Mouse (Mus musculus) G1E-ER4 (cell line): Measurements from ENCODE around the gene Mrpl17. TPM values are rescaled to one million over a fixed set of nuclear protein-coding genes. Genes with fewer than 3 reads are reported as not detected.

Experiments
- GATA1 ChIP-seq: IDR thresholded peaks from one replicate; pipeline ENCODE4 v1.8.0; 2012; ENCODE audit warnings: low read length, inconsistent platforms
- polyA plus RNA-seq: library from polyadenylated mRNA; stranded (reverse); fragments of >175 nt; gene quantifications from 2 replicates; pipeline ENCODE4 v1.2.3, GENCODE M21; 2012

The Mrpl17 gene
- polyA plus RNA-seq, 1 experiment: 243 TPM

DNA sequence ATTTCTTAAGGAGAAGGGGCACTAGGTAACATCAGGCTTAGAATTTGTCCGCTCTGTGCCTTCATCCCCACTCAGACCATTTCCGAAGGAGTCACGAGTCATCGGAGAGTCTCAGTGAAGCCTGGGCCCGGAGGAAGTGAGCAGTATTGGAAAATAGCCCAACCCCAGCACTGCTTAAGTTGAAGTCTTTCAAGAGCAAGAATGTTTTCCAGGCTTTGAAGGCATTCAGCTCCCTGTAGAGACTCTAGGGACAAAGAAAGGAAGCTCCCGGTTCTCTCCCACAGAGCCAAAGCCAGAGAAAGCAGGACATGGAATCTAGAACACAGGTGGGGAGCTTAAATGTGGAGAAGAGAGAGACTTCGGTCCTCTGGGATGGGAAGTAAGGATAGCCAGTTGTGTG lies 17.2 kb downstream of the Mrpl17 start:
- TF ChIP-seq GATA1: no peak

DNA sequence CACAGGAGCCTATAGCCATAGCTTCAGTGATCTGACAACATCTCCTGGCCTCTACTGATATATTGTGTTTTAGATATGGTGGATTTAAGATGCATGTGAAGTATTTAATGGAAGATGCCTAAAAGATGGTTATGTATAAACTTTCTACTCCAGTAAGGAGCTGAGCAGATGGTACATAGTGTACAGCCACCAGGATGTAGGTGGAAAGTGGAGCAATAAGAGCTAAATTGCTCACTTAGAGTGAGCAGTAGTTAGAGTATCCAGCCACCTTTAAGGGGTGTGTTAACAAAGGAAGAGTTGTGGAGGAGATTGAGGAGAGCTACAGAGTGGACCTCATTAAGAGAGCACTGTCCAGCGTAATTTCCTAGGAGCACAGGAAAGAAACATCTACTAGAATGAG lies 19.8 kb downstream of the Mrpl17 start:
- no peak for TF ChIP-seq GATA1

DNA sequence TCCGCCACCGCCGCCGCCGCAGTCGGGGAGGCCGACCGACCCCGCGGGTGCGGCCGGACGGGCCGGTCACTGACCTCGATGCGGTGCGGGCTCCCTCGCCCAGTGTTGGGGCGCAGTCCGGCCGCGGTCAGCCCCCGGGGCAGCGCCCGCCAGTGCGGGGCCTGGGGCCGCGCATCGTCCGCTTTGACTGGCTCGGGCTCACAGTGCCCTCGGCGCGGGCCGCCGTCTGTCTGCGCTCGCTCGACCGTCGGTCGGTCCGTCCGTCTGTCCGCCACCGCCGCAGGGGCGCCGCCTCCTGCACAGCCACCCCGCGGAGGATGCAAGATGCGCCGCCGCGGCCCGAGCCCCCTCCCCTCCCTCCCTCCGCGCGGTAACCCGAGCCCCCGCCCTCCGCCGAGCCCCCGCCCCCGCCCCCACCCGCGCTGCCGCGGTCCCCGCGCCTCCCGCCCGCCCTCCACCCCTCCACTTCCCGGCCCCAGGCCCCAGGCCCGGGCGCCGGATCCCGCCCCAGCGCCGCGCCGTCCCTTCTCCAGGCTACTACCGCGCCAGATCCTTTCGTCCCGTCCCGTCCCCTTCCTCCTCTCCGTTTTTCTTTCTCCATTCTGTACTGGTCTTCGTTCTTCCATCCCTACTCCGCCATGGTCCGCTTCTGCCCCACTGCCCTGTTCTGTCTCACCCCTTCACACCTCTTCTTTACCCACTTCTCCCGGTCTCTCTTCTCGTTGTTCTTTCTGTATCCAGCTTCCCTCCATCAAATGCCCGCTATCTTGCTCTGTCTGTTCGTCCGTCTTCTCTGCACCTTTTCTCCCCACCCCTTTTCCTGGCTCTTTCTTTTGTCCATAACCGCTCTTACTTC lies 23.4 kb downstream of the Mrpl17 start, which contains the start of gene Dchs1:
Gene Dchs1 (minus strand): TSS at position 370 of the 856 bp plus-strand sequence.
- no peak for TF ChIP-seq GATA1

DNA sequence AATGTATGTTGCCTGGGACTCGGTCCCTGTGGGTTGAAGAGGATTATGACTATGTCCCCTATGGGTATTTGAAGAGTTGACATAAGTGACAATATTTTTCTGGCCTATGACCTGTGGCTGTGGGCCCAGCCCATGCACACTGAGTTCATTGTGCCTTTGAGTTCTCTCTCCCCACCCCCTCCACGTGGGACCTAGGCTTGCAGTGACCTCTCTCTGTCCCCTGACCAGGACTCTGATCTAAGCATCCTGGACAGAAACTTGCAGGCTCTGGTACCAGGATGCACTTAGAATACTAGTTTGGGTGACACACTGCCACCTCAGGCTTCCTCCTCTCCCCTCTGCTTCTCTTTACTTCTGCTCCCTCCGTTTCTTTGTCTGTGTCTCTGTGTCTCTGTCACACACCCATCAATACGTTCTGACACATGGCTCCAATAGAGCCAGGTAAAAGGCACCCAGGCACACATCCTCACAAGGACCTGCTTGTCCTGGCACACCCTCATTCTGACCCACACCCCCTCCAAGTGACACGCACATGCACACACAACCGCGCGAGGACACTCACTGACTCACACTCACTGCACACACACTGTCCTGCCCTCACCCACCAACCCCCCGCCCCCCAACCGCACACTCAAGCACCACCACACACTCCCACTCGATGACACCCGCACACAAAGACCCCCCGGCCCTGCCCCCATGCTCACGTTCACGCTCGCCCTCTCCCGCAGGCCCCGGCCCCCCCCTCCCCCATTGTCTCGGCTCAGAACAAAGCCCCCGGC lies 24.2 kb downstream of the Mrpl17 start:
- TF ChIP-seq GATA1: no peak

DNA sequence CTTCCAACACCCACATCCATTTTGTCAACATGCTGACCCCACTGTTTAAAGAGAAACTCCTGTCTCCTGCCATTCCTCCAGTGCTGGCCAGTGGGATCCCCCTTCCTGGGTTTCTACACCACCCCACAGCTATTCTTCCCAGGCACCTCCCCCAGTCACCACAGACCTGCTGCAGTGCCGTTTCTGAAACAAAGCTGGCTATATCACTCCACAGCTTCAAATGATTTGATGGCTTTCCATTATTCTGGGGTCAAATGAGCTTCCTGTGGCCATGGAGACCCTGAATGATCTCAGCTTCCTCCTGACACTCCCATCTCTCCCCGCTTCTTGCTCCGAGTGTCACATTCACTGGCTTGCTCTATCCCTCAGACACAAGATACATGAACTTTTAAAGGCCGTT lies 26.3 kb downstream of the Mrpl17 start:
- no peak for TF ChIP-seq GATA1

DNA sequence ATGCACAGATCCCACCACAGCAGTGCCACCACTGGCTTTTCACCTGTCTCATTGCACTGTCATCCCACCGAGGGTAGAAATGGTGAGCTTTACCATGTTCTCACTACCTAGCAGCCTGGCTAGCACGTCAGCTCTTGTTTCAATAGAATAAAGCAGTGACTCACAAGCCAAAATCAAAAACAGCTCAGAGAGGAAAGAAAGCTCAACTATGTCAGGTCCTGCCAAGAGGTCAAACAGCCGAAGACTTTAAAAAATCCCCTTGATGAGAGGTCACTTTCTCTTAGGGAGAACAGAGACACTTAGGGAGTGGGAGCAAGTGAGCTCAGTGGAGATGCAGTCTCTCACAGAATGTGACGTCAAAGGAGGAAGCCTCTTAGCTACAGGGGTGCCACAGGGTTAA lies 27.0 kb downstream of the Mrpl17 start:
- no peak for TF ChIP-seq GATA1

DNA sequence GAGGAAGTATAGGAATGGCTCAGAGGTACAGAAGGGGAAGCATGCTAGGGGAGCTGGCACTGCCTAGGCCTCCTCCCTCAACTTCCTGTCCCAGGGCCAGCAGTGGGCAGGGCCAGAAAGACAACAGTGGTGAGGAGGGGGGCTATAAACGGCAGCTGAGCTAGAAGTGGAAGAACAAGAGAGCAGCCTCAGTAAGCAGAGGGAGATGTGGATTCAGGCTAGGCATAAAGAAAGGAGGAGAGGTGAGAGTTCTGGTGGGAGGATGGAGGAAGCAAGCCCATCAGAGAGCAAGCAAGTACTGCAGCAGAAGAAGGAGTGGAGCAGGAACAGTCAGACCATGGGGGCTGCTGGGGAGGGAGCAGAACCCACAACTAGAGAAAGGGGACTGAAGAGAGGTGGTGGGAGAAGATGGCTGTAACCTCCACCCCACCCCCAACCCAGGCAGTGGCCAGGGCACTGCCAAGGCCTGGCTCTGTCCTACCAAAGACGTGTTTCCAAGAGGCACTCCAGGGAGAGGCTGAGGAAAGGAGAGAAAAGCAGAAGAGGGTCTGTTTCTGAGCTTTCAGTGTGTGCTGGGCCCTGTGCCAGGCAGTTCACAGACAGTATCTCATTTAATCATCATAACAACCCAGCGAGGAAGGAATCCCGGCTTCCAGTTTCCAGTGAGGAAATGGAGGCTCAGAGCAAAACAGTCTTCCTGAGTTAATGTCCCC lies 32.2 kb downstream of the Mrpl17 start:
- TF ChIP-seq GATA1: no peak

DNA sequence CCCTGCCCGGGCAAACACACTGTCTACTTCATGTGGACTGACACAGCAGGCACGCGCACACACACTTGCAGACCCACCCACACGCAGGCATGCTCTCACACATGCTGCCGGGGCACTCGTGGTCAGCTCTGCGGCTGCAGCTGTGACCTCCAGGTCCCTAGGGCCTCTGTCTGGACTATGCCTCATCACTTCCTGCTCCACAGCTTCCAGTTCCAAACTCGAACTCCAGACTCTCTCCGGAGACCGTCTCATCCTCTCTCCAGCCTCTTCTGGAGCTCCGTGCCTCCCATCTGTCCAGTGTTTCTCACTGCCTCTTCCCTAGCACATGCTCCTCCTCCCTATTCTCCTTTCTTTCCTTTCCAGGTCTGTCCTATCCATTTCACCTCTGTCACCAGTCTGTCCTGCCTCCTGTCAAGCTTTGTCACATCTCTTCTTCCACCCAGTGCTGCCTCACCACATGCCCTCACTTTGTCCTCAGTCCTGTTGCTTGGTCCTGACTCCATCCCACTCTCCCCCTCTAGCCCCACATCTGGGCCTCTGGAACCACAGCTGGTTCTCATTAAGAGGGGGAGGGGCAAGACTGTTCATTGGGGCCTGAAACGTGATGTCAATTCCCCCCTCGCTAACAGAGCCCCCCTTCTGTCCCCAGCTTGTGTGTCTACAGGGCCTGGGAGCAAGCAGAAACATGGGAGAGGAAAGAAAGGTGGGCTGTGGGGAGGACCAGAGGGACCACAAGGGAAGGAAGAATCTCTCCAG lies 32.9 kb downstream of the Mrpl17 start:
- TF ChIP-seq GATA1: no peak

DNA sequence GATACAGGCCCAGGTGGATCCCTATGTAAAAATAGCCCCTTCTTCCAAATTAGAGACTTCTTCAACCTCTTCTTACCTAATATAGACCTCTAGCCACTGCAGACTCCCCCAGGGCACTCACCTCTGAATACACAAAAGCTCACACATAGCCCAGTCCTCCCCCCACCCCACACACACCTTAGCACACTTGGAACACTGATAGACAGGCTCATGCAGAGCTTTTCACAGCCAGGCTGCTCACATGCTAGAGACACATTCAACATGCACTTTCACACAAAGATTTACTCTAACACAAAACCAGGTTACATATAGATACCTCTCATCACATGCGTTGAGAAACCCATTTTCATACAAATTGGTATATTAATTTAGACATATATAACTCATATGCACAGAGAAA lies 33.6 kb downstream of the Mrpl17 start:
- TF ChIP-seq GATA1: no peak

DNA sequence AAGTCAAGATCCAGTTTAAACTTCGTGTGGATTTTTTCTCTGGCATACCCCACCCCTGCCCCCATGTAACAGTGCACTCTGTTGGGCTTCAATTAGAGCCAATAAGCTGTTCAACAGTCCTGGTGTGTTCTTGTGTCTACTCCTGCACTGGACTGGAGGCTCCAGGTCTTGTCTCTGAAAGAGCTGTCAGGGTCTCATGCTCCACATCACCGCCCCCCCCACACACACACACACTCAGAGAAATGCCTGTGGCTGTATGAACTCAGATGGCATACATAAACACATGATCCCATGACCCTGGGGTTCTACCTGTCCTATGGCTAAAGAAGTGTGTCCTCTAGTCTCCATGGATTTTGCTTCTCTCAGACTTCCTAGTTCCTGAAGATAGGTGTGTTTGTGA lies 34.9 kb downstream of the Mrpl17 start:
- no peak for TF ChIP-seq GATA1

DNA sequence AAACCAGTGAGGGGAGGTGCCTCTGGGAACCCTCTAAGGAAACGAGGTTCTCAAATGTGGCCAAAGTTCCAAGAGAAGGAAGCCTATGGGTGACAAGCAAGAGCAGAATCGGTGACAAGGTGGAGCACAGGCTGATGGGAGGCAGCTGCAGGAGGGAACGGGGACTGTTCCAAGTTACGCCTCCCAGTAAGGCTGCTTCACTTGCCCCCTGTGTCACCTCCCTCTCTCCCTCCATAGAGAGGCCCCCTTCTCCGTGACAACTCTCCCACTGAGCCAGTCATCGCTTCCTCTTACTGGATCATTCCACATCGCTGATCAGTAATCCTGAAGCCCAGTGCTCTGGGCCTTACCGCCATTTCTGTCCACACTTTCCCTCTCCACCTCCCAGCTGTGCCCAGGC lies 36.2 kb downstream of the Mrpl17 start:
- no peak for TF ChIP-seq GATA1

DNA sequence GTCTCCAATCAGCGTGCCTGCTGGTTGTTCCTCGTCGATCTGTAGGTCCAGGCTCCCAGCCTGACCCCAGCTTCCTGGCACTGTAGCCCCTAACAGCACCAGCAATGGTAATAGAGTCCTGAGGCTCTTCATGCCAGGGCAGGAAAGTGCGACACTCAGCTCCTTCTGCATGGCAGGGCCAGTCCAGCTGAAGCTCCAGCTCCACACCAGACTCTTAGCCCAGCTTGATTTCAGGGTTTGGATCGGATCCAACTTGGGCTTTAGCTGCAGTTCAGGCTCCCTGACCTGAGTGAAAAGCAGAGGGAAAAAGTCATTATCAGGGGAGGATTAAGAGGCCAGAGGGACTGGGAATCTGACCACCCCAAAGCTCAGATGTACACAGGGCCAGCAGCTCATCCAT lies 37.9 kb downstream of the Mrpl17 start:
- no peak for TF ChIP-seq GATA1

DNA sequence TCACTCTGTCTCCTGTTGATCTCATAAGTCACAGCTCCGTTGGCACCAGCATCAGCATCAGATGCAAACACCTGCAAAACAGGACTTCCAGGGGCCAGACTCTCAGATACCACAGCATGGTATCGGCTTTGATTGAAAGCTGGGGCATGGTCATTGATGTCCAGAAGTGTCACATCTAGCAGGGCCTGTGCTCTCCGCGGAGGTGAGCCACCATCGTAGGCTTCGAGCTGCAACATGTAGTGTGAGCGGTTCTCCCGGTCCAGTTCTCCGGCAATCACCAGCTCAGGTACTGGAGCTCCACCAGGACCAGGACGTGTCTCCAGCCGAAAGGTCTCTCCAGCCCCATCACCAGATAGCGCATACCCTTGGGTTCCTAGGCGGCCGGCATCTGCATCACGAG lies 38.6 kb downstream of the Mrpl17 start:
- TF ChIP-seq GATA1: no peak

DNA sequence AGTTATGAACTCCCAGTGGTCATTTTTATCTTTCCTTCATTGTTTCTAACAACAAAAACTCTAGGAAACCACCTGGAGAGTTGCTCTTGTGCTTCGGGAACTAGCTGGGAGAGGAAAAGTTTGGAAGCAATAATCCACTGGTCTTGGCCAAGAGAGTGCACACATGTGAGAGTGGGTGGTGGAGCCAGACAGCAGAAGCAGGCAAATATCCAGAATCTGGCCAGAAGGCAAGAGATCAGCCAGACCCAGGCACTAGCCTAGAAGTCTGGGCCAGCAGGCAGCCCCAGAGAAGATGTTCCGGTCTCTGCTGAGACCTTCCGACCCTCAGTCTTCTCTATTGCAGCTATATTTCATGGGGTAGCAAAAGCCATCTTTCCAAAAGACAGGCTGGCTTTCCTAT lies 40.9 kb downstream of the Mrpl17 start:
- TF ChIP-seq GATA1: no peak

DNA sequence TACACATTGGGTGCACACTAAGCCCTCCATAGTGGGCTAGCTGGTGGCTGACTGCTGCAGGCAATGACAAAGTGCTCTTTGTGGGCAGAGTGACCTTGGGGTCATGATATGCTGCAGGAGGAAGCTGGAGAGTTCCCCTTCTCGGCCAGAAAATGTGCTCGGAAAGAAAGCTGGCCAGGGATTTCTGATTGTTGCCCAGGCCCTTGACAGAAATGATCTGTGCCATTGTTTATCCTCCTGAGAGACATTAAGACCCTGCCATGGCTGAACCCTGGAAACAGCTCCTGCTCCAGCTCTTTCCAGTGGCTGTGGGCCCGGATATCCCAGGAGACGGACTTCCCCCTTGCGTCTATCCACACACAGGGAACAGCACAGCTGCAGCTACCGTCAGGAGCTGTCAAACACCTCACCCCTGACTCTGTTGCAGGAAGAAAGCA lies 43.2 kb downstream of the Mrpl17 start:
- no peak for TF ChIP-seq GATA1
